Mouse (Mus musculus) cerebellum, adult 9-10 months (tissue): ENCODE data around the gene 4930524B15Rik.
A peak's percentile ranks its signal among the peaks of the same experiment; 100 is the strongest.
"Not testable (repeated sequence)": the region's sequence is repeated elsewhere in the genome, so short reads cannot be mapped to it uniquely, and the experiment has no call there.

Experiments used
- DNase-seq: peaks from one replicate; pipeline ENCODE4 v3.0.0; 2022

The 4930524B15Rik gene

DNA sequence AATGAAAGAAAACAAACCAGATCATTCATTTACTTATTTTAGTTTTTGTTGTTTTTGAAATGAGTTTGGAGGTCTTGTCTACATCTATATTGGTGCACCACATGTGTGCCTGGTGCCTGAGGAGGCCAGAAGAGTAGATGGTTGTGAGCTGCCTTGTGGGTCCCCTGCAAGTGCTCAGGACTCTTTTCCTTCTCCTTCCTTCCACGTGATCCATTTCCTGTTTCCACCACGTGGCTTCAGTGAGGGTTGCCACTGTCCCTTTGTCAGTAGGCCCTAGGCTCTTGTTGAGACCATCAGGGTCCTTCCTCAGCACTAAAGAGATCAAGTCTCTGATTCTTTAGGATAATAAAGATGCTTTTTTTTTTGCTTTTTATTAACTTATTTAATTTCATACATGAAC lies 19.4 kb downstream of the 4930524B15Rik start:
- no peak for DNase-seq

DNA sequence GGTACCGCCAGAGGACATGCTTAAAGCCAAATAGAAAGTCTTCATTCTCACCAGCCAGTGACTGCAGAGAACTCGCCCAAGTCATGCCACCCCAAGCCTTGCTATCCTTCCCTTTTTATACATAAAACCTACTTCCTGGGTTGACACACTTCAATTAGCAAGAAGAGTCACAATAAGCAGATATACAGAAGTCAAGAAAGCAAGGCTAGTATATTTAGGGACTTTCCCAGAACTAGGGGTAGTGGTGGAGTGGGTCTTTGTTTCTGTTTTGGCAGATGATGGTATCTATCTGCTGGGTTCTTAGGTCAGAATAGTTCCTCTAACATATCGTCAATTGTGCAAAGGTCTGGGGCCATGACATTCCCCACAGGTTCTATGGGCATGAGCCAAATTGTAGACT lies 27.1 kb downstream of the 4930524B15Rik start:
- DNase-seq, result no peak

DNA sequence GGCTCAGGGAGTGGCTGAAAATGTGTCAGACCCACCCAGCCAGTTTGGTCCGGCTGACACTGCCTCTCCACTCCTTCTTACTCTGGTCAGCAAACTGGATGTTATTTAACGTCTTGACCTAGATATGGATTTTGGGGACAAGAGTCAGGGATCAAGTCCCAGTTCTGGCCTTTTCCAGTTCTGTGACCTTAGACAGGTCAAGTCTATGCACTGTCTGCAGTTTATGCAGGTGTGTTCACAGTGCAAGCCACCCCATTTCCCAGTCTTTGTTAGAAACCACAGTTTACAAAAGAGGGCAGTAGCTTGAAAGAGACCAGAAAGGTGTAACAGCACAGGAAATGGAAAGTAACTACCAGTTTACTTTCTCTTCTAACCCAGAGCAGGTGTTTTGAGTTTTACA lies 34.3 kb downstream of the 4930524B15Rik start:
- DNase-seq, result no peak

- peak; percentile 80 for DNase-seq
Measured at GRCm38 (mm10) chr11:32000281-32000680, 34.9 kb downstream of the 4930524B15Rik start, which contains the start of gene Nsg2. Gene Nsg2, plus strand, starts transcription at chr11:32000463.

DNA sequence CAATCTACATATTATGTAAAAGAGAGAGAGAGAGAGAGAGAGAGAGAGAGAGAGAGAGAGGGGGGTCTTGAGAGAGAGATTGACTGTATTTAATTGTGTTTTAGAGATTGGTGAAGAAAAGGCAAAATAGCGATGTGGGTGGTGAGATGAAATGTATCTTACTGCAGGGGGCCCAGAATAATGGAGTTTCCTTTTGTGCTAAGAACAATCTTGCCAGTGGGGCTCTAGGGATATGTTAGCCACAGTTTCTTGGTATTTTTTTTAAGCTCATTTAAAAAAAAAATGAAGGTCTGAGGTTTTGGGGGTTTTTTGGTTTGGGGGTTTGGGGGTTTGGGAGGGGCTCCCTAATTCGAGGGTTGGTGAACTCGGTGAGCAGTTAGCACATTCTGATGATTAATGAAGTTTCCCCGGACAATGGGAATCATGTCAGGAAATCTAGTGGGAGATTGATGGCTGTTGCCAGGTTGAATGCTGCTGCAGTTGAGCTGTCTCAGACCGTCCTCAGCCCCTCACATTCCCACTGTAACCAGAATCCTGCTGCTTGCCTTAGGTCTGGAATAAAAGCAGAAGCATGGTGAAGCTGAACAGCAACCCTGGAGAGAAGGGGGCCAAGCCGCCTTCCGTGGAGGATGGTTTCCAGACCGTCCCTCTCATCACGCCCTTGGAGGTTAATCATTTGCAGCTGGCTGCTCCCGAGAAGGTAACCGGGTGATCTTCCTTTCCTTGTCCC lies 36.0 kb downstream of the 4930524B15Rik start:
- no peak for DNase-seq

DNA sequence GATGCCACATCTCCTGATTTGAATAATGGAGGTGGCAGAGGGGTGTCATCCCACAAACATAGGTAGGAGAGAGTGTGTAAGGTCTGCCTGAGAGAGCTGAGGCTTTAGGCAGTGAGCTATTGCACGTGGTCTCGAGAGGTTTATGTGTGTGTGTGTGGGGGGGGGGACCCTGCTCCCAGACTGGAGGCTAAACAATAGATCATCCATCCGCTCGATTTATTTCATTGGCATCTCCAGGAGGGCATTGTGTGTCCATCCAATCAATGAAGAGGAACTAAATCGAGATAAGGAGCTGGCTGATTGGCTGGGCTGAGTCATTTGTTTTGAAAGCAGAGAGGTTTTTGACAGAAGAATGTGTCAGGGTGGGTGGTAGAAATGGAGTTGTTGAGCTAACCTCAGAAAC lies 37.3 kb downstream of the 4930524B15Rik start:
- DNase-seq, result no peak

- not testable (repeated sequence) for DNase-seq
Measured at GRCm38 (mm10) chr11:32008049-32008448, 42.7 kb downstream of the 4930524B15Rik start.

GRCm38 (mm10) chr11:32008852-32009251 lies 43.5 kb downstream of the 4930524B15Rik start:
- DNase-seq, result no peak

DNA sequence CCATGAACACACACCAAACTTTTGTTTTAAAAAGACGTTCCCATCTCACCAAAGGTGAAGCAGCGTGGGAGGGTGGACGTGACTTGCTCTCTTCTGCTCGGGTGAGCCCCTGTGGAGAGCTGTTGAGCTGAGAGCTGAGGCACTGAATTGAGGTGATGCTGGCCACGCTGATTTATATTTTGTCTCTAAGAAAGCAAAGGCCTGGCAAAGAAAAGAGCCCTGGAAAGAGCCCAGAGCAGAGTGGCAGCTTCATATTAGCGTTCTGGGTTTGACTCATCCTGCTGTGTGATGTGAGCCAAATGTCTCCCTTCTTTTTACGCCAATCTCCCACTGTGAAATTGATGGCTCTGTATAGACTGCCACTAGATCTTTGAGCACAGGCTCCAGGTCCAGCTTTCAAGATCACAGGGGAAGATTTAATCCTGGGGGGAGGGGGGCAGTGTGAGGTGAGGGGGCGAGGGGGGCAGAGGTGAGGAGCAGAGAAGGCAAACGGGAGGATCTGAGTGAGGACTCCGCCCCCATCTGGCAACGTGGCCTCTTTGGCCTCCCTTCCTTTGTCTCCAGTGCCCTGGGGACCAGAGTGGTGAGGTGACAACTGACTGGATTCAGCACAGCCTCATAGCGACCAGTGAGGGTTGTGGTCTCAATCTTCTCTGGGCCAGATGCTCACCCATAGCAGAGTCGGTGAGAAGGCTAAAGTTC lies 44.7 kb downstream of the 4930524B15Rik start:
- peak; percentile 55 for DNase-seq

- no peak for DNase-seq
Measured at GRCm38 (mm10) chr11:32010663-32010970, 45.2 kb downstream of the 4930524B15Rik start.

DNA sequence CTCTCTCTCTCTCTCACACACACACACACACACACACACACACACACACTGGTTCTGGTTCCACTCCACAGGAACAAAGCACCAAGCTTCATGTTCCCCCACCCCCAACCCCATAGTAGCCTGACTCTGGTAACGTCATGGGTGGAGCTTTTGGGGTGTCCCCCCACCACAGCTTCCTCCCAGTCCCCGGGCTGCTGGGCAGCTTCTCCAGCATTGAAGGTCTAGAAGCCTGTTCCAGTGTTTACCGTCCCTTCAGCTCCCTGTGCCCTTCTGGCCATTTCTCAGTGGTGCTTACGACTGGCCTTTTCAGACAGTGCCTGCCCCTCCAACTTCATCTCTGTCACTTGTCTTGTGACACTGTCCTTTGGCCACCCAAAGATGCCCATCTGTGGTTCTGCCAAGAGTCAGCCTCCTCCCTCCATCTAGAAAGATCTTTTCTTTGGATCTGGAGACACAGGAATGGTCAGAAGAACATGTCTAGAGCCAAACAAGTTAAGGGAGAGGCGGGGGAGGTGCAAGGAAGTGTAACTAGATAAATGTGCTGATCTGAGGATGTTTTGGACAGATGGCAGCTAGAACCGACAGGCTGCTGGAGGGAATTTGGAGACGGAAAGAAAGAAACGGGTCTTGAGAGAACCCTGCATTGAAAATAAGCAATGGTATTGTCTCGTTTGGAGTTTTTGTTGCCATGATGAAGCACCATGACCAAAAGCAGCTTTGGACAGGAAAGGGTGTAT lies 46.6 kb downstream of the 4930524B15Rik start:
- no peak for DNase-seq

GRCm38 (mm10) chr11:32013014-32013427 lies 47.6 kb downstream of the 4930524B15Rik start:
- DNase-seq, result no peak

GRCm38 (mm10) chr11:32013561-32013960 lies 48.2 kb downstream of the 4930524B15Rik start:
- DNase-seq, result no peak

DNA sequence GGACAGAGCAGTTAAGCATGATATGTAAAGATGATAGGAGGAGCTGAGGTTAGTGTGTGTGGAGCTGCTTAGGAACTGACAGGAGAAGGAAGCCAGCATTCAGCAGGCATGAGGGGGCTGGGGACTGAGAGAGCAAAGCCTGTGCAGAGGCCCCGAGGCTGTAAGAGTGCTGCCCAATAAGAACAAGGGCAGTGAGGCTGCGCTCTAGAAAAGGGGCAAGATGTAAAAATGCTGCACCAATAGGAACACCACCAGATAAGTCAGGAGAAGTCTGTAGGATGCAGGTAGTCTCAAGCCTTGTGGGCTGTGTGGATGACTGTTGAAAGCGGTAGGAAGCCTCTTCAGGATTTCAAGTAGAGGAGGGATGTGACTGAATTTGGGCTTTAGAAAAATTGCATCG lies 52.8 kb downstream of the 4930524B15Rik start:
- no peak for DNase-seq

GRCm38 (mm10) chr11:32020031-32020965 lies 54.9 kb downstream of the 4930524B15Rik start:
- DNase-seq, result no peak

GRCm38 (mm10) chr11:32026634-32027033 lies 61.2 kb downstream of the 4930524B15Rik start:
- no peak for DNase-seq

- no peak for DNase-seq
Measured at GRCm38 (mm10) chr11:32027474-32028342, 62.3 kb downstream of the 4930524B15Rik start.

GRCm38 (mm10) chr11:32028605-32029004 lies 63.2 kb downstream of the 4930524B15Rik start:
- DNase-seq, result no peak
